Mouse (Mus musculus) stomach, embryonic 15.5 days (tissue): ENCODE measurements at regions not wholly inside any gene's neighbourhood (a gene's known extent, or its start where the extent isn't known, plus 50 kb on each side); places are given as distances from the start of the nearest gene placed in this dataset.

Experiments used
- ATAC-seq: fragments of 200-750 bp; cut with Nextera tagmentation; 2 replicates; pipeline ENCODE4 v1.8.0; 2017; ENCODE audit warnings: low read depth, moderate number of reproducible peaks, moderate TSS enrichment; ENCODE audit not compliant: insufficient read depth, low FRiP score
- H3K27ac ChIP-seq: fragments of 300-500 bp; sonication (generic); 2 replicates; pipeline ENCODE4 v1.5.1; 2015; ENCODE audit warnings: mild to moderate bottlenecking, inconsistent platforms
- H3K27me3 ChIP-seq: fragments of 300-500 bp; sonication (generic); replicated peaks from 2 replicates; pipeline ENCODE4 v1.6.1; 2015; ENCODE audit warnings: inconsistent platforms
- H3K36me3 ChIP-seq: fragments of 300-500 bp; sonication (generic); 2 replicates; pipeline ENCODE4 v1.6.1; 2015; ENCODE audit warnings: inconsistent platforms
- H3K4me1 ChIP-seq: fragments of 300-500 bp; sonication (generic); 2 replicates; pipeline ENCODE4 v1.6.1; 2015; ENCODE audit warnings: inconsistent platforms
- H3K4me2 ChIP-seq: fragments of 300-500 bp; sonication (generic); 2 replicates; pipeline ENCODE4 v1.6.1; 2015; ENCODE audit warnings: mild to moderate bottlenecking, inconsistent platforms
- H3K4me3 ChIP-seq: fragments of 300-500 bp; sonication (generic); replicated peaks from 2 replicates; pipeline ENCODE4 v1.5.1; 2015; ENCODE audit warnings: inconsistent platforms
- H3K9ac ChIP-seq: fragments of 300-500 bp; sonication (generic); 2 replicates; pipeline ENCODE4 v1.6.1; 2015; ENCODE audit warnings: inconsistent platforms
- H3K9me3 ChIP-seq: fragments of 300-500 bp; sonication (generic); 2 replicates; pipeline ENCODE4 v1.6.1; 2016; ENCODE audit warnings: inconsistent platforms
- WGBS: fragments of 180-500 bp; shearing (Covaris S2); methylation state at CpG from one replicate; pipeline ENCODE4 v1.1.7; 2015; 5-methylcytosine and 5-hydroxymethylcytosine counted together

DNA sequence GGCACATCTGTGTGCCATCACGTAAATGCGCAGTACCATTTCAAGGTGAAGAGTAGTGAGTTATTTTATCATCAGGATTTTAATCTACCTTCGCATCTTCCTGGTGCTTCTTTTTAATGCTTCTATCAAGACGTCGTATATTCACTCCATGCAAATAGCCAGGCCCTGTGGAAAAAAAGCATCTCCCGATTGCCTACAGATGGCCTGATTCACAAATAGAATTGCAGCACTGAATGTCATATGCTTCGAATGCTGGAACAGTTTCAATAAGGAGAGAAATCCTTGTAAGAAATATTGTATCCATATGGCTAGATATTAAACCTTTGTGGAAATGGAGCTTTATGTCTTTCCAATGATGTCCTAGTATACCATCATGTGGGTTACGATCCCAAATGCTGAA, 742.7 kb downstream of the Tmem132b start:
- Histone ChIP-seq H3K4me1 (no peaks in the 10 kb centered on the region), H3K36me3 (no peaks in the 10 kb centered on the region), H3K9ac (no peak overlapping the region), H3K27ac (no peak overlapping the region), H3K27me3 (no peaks in the 10 kb centered on the region), H3K9me3 (no peaks in the 10 kb centered on the region), H3K4me2 (no peak overlapping the region), H3K4me3 (no peak overlapping the region)
- WGBS: 82% methylated on average over 8 of the region's 8 CpGs
- no peak for ATAC-seq

DNA sequence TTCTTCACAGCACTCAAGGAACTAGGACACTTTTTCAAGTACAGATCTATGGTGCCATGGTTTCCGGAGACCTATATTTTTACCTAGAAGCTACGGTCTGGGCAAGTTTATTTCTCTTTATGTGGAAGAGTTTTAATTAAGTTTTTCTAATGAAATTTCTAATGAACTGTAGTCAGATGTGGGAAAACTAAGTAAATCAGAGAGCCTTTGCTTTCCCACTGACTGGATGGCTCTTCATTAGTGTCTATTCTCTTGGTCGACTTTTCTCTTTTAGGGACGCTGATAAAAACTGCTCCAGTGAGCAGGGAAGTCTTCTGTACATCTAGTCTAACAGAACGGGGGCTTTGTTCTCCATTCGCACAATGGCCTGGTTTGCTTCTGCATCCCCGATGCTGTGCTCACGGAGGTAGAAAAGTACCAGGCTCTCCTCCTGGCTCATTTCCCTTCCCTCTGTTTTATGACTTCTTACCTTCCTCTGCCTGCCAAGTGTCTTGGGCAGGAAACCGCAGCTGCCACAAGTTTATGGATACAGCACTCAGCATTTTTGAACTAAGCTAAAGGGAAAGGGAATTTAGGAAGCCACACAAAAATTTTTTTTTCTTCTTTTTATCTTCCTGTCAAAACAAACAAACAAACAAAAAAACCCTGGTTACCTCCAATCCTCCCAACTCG, 749.6 kb downstream of the Tmem132b start:
- H3K9me3 ChIP-seq: no peaks in the 10 kb centered on the region
- no peak overlapping the region for H3K4me3 ChIP-seq
- no peak for ATAC-seq
- no peaks in the 10 kb centered on the region for H3K4me1 ChIP-seq
- WGBS: 34% methylated on average over 10 of the region's 10 CpGs
- H3K9ac ChIP-seq: no peak overlapping the region
- H3K27ac ChIP-seq: no peak overlapping the region
- no peaks in the 10 kb centered on the region for H3K36me3 ChIP-seq
- no peaks in the 10 kb centered on the region for H3K27me3 ChIP-seq
- no peak overlapping the region for H3K4me2 ChIP-seq

DNA sequence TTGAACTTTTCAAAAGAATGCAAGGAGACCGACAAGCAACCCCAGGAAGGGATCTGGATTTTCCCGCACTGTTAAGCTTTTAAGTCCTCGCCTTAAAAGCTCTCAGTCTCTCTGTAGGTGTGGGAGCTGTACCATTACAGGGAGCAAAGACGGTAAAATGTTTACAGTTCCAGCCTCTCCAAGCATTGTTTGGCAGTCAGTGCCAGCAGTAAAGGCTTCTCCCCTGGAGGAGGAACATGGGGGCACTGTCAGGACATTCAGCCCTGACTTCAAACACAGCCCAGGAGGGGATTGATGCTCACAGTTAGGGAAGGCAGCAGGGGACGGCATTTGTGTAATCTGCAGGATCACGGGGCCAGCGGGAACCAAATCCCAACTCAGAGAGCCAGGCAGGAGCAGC, 750.2 kb downstream of the Tmem132b start:
- H3K9me3 ChIP-seq: no peaks in the 10 kb centered on the region
- H3K4me2 ChIP-seq: no peak overlapping the region
- H3K9ac ChIP-seq: no peak overlapping the region
- 7% methylated on average over 7 of the region's 7 CpGs for WGBS
- no peaks in the 10 kb centered on the region for H3K4me1 ChIP-seq
- H3K27ac ChIP-seq: no peak overlapping the region
- no peak overlapping the region for H3K4me3 ChIP-seq
- ATAC-seq: no peak
- H3K36me3 ChIP-seq: no peaks in the 10 kb centered on the region
- no peaks in the 10 kb centered on the region for H3K27me3 ChIP-seq

DNA sequence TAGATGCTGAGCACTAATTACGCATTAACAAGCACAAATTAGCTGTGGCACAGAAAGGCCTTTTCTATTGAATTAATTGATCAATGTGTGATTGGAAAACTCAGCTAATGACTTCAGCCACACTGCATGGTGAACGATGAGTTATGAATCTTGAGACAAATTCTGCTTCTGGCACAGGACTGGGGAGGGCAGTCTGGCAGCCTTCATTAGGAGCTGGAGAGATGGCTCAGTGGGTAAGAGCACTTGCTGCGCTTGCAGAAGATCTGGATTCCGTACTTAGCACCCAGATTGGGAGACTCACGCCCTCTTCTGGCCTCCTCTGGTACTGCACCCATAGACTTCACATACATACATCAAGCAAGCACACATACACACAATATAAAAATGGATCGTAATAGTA, 793.3 kb downstream of the Tmem132b start:
- 75% methylated on average over 6 of the region's 6 CpGs for WGBS
- no peak overlapping the region for H3K27ac ChIP-seq
- H3K27me3 ChIP-seq: no peaks in the 10 kb centered on the region
- no peaks in the 10 kb centered on the region for H3K4me1 ChIP-seq
- no peaks in the 10 kb centered on the region for H3K9me3 ChIP-seq
- H3K36me3 ChIP-seq: no peaks in the 10 kb centered on the region
- no peak for ATAC-seq
- no peak overlapping the region for H3K4me3 ChIP-seq
- H3K4me2 ChIP-seq: no peak overlapping the region
- H3K9ac ChIP-seq: no peak overlapping the region

DNA sequence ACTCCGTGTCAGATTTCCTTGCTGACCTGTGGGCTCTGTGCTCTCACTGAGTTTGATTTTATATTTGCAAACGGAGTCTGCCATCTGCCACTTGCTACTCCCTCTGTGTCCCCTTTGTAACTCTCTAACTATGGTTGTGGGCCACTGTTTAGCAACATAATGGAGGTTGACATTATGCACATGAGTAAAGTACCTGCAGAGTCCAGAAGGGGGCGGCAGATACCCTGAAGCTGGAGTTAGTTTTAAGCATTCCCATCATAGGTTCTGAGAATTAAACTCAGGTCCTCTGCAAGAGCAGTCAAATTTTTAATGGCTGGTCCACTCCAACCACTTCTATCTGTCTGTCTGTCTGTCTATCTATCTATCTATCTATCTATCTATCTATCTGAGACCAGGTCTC, 796.7 kb downstream of the Tmem132b start:
- 33% methylated on average over 3 of the region's 3 CpGs for WGBS
- Histone ChIP-seq H3K27me3 (no peaks in the 10 kb centered on the region), H3K4me3 (no peak overlapping the region), H3K9ac (no peak overlapping the region), H3K9me3 (no peaks in the 10 kb centered on the region), H3K4me2 (no peak overlapping the region), H3K27ac (no peak overlapping the region), H3K4me1 (no peaks in the 10 kb centered on the region), H3K36me3 (no peaks in the 10 kb centered on the region)
- no peak for ATAC-seq

DNA sequence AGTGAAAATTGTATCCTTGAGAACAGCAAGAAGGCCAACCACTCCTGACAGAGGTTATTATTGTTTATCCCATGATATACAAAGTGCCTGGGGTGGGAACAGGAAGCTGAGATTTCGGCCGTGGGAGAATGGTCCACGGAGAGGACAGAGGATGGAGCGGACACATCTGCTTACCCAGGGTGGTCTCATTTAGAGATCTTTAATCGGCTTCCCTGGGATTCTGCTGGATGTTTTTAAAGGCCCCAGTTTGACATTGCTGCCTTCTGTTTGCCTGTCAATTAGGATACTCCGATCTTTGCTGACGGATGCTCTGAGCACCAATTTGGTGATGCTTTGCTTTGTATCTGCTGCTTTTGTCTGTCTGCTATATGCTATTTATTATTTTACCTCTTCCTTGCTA, 803.5 kb downstream of the Tmem132b start:
- ATAC-seq: no peak
- WGBS: 62% methylated on average over 7 of the region's 7 CpGs
- no peak overlapping the region for H3K9ac ChIP-seq
- no peaks in the 10 kb centered on the region for H3K36me3 ChIP-seq
- H3K4me3 ChIP-seq: no peak overlapping the region
- no peaks in the 10 kb centered on the region for H3K9me3 ChIP-seq
- H3K4me2 ChIP-seq: no peak overlapping the region
- no peaks in the 10 kb centered on the region for H3K27me3 ChIP-seq
- no peaks in the 10 kb centered on the region for H3K4me1 ChIP-seq
- H3K27ac ChIP-seq: no peak overlapping the region

DNA sequence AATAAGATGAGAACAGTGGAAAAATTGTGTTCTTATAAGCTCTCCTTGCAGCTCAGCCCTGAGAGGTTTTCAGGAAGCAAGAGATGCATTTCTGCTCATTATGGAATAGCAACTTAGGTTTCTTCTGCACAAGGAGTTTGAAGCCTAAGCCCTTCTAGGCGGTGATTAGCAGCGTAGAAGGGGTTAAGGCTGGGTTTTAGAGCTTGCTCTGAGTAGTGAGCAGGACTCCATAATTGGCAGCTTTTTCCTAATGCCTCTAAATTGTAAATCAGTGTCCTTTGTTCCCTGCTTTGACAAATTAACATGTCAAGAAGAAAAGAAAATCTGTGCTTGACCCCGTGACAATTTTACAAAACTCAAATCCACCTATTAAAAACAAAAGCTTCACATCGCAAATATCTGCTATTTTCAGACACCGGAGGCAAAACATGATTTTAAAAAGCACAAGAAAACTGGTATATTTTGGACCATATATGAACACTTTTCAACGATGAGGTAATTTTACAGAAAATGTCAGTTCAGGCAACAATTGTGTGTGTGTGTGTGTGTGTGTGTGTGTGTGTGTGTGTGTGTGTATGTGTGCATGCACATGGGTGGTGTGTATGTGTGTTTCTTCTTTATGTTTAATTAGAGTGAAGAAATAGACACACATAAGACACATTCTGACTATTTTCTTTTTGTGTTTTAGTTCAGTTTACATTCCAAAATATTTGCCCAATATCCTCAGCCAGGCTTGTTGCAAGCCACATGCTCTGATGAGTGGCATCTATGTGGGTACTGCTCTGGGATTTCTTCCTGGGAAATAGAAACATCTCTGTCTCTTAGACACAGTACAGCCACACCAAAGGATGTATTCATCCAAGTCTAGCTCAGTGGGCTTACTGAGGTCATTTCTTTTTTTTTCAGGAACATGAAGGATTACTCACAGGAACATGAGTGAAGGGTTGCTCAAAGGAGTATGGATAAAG, 804.3 kb downstream of the Tmem132b start:
- H3K4me1 ChIP-seq: no peaks in the 10 kb centered on the region
- no peaks in the 10 kb centered on the region for H3K9me3 ChIP-seq
- H3K27me3 ChIP-seq: no peaks in the 10 kb centered on the region
- H3K27ac ChIP-seq: no peak overlapping the region
- WGBS: 52% methylated on average over 6 of the region's 6 CpGs
- H3K4me2 ChIP-seq: no peak overlapping the region
- H3K4me3 ChIP-seq: no peak overlapping the region
- ATAC-seq: no peak
- no peak overlapping the region for H3K9ac ChIP-seq
- no peaks in the 10 kb centered on the region for H3K36me3 ChIP-seq

DNA sequence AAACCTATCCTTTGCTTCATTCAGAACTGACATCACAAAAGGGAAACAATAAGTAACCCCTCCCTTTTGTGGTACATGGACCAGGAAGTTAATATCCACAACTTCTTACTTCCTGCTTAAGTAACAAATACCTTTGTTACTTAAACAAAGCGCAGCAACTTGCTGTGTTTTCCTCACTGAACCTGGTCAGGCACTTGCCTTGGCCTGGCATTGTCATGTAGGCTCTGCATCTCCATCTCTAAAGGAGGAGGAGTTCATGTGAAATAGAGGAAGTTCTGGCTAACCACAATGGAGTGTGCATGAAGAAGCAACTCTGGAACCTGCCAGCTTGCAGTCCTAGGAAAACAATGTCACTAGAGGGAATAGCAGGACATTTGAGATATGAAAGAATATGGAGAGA, 806.3 kb downstream of the Tmem132b start:
- Histone ChIP-seq H3K4me3 (no peak overlapping the region), H3K27me3 (no peaks in the 10 kb centered on the region), H3K4me1 (no peaks in the 10 kb centered on the region), H3K27ac (no peak overlapping the region), H3K9ac (no peak overlapping the region), H3K9me3 (no peaks in the 10 kb centered on the region), H3K4me2 (no peak overlapping the region), H3K36me3 (no peaks in the 10 kb centered on the region)
- 79% methylated on average over 1 of the region's 1 CpGs for WGBS
- no peak for ATAC-seq

DNA sequence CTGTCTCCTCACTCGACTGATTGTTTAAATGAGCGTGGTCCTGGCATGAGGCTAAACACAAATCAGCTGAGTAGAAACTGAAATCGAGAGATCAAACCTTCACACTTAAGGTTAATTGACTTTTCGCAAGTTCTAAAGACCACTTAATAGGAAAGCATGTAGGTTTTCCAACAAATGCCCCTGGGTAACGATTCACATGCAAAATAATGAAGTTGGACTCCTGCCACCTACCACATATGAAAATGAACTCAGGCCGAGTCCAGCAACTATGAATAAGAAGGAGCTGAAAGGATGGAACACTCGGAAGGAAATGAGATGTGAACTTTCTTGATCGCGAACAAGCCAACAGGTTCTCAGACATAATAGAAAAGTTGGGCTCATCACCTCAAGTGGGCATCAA, 812.0 kb downstream of the Tmem132b start:
- Histone ChIP-seq H3K9ac (no peak overlapping the region), H3K27ac (no peak overlapping the region), H3K4me2 (no peak overlapping the region), H3K36me3 (no peaks in the 10 kb centered on the region), H3K9me3 (no peaks in the 10 kb centered on the region), H3K27me3 (no peaks in the 10 kb centered on the region), H3K4me3 (no peak overlapping the region), H3K4me1 (no peaks in the 10 kb centered on the region)
- no peak for ATAC-seq
- 82% methylated on average over 9 of the region's 9 CpGs for WGBS

DNA sequence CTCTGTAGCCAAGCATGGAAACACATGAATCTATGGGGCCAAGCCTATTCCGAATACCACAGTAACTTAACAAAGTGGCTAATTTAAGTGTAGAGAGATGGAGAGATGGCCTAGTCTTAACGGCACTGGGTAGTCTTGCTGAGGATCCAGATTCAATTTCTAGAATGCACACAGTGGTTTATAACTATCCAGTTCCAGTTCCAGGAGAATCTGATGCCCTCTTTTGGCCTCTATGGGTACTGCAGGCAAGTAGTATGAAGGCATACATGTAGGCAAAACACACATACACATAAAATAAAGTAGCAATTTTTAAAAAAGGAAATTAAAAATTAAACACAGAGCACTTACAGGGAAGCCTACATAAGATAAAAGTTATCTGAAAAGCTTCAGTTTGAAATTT, 819.4 kb downstream of the Tmem132b start:
- H3K27me3 ChIP-seq: no peaks in the 10 kb centered on the region
- no peaks in the 10 kb centered on the region for H3K36me3 ChIP-seq
- WGBS: 93% methylated on average over 2 of the region's 2 CpGs
- H3K9me3 ChIP-seq: no peaks in the 10 kb centered on the region
- no peaks in the 10 kb centered on the region for H3K4me1 ChIP-seq
- H3K9ac ChIP-seq: no peak overlapping the region
- ATAC-seq: no peak
- H3K27ac ChIP-seq: no peak overlapping the region
- no peak overlapping the region for H3K4me3 ChIP-seq
- no peak overlapping the region for H3K4me2 ChIP-seq

DNA sequence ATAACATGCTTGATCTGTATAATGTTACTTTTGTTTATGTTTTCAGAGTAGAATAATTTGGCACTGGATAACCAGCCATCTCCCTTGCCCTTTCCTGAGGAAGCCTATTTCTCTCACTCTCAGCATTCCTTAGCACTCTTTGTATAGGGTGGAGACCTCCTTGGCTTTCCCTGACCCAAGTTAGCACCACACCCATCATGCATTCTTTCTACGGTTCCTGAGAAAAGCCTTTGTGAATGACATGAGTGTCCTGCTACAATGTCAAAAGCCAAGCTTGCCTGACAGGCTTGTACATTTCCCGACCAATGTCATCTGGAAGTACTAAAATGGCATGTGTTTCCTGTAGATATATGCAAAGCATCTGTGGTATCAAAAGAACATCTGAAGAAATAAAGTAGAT, 837.9 kb downstream of the Tmem132b start:
- 81% methylated on average over 2 of the region's 2 CpGs for WGBS
- H3K4me2 ChIP-seq: no peak overlapping the region

DNA sequence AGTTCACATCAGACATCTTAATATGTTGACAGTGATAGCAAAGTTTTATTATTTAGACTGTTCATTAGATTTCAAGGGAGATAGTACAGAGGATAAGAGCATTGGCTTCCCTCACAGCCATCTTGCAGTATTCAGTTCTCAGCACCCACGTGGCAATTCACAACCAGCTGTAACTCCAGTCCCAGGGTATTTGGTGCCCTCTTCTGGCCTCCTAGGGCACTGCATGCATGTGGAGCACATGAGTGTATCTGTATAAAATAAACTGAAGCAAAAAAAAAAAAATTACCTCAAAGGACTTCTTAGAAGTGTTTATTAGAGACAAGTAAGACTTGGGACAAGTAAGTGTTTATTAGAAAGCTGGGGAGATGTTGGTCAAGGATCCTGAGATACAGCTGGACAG, 849.3 kb upstream of the Tmem132c start:
- no peak overlapping the region for H3K9ac ChIP-seq
- H3K36me3 ChIP-seq: no peaks in the 10 kb centered on the region
- H3K4me1 ChIP-seq: no peaks in the 10 kb centered on the region
- no peak overlapping the region for H3K4me2 ChIP-seq
- no peaks in the 10 kb centered on the region for H3K9me3 ChIP-seq
- H3K4me3 ChIP-seq: no peak overlapping the region
- ATAC-seq: no peak
- H3K27ac ChIP-seq: no peak overlapping the region
- WGBS: 42% methylated on average over 1 of the region's 1 CpGs
- H3K27me3 ChIP-seq: no peaks in the 10 kb centered on the region

More for the DNA sequence above, 837.9 kb downstream of the Tmem132b start:
- Histone ChIP-seq H3K4me1 (no peaks in the 10 kb centered on the region), H3K4me3 (no peak overlapping the region), H3K27me3 (no peaks in the 10 kb centered on the region), H3K27ac (no peak overlapping the region), H3K9ac (no peak overlapping the region), H3K36me3 (no peaks in the 10 kb centered on the region), H3K9me3 (no peaks in the 10 kb centered on the region)
- no peak for ATAC-seq
